Mouse (Mus musculus) Muller cell, postnatal 12 days (primary cell): Measurements from ENCODE around the gene Hist1h1e.

Experiments used
- DNase-seq: peaks from one replicate; pipeline ENCODE4 v3.0.0-alpha.2; 2015; ENCODE audit errors: inconsistent ontology term

Hist1h1e gene

DNA sequence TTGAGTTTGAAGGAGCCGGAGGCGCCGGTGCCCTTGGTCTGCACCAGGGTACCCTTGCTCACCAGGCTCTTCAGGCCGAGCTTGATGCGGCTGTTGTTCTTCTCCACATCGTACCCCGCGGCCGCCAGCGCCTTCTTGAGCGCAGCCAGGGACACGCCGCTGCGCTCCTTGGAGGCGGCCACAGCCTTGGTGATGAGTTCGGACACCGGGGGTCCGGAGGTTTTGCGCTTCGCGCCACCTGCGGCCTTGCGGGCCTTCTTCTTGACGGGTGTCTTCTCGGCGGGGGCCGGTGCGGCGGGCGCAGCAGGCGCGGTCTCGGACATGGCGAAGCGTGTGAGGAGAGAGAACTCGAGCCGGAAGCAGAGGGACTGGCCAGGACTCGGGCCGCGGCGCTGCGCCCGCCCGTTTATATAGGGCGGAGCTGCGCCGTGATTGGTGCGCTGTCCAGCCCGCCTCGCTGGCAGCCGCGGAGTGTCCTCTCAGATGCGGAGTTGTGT, at the start of gene Hist1h1e:
TSS of gene Hist1h1e (minus strand) at position 384 of the 497 bp plus-strand sequence.
- peak; percentile 93 for DNase-seq

DNA sequence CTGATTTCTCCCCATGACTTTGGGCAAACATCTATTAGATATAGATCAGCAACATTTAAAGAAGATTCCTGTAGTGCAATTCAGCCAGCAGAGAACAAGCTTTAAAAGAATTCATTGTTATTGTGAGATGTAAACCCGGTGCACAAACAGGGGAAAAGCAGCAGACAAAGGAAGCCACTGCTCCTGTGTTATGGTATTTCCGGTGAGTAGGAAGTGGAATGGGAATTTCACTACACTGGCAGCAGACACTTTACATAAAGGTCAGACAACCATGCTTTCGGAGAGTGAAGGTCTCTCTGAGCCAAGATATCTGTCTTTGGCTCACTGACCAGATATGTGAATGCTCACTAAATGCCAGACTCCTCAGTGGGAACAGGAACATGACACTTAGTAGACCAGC, 40.2 kb upstream of the Hist1h1e start:
- DNase-seq: no peak

DNA sequence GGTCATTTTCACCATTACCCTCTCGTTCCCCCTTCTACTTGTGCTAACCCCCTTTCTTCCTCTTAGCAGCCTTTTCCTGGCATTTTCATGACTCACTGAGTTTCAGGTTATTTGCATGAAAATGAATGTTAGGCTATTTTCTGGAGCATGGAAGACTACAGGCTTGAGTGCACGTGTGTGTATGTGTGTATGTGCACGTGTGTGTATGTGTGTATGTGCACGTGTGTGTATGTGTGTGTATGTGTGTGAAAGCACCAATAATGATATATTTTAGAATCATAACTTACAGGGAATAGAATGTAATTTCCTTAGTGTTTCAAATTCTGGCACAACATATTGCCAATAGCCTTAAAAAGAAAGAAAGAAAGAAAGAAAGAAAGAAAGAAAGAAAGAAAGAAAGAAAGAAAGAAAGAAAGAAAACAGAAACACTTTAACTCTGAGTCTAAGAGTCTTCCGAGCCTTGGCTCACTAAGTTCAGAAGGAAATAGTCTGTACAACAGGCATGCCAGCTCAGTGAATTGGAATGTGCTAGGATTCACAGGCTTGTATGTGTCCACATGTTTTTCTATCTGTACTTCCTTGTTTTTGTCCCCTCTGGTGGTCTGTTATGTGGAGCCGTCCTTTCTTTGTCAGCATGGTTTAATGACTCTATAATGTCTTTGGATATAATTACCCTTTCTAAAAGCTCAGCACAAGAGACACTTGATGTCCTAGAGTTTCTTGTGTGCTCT, 37.4 kb upstream of the Hist1h1e start:
- peak; percentile 63 for DNase-seq

DNA sequence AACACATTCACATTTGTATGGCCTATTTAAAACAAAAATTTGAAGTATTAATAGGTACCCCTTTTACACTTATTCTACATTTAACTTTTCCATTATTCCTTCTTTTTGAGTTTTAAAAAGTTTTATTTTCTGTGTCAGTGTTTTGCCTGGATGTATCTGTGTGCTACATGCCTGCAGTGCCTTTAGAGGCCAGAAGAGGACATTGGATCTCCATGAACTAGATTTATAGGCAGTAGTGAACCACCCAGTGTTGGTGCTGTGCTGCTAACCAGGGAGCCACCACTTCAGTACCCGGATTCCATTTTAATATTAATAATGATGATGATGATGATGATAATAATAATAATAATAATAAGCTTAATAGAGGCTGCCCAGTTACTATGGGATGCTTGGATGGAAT, 8.3 kb upstream of the Hist1h1e start:
- DNase-seq: peak; percentile 13

DNA sequence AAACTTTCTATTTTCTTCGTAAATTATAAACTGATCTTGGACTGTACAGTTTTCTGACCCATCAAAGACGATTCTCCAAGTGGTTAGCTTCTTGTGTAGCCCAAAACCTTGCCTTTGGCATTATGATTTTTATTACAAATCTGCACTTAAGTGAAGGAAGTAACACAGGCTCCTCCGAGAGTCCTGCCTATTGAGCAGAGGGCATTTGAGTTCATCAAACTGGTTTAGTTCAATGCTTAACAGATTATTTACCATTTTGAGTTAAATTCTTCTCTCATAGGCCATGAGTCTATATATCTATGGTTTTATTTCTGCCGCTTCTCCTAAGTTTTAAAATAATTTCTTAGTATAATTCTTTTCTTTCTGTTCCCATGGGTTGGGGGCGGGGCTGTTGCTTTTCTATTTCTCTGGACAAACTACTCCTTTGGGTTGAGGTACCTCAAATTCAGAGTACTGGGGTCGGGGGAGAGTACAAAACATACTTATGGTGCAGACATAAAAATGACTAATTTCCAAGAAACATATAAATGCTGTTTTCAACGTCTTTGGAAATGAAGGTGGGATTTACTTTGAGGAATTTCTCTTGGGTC, 598 bp upstream of the Hist1h1e start:
- DNase-seq: no peak

DNA sequence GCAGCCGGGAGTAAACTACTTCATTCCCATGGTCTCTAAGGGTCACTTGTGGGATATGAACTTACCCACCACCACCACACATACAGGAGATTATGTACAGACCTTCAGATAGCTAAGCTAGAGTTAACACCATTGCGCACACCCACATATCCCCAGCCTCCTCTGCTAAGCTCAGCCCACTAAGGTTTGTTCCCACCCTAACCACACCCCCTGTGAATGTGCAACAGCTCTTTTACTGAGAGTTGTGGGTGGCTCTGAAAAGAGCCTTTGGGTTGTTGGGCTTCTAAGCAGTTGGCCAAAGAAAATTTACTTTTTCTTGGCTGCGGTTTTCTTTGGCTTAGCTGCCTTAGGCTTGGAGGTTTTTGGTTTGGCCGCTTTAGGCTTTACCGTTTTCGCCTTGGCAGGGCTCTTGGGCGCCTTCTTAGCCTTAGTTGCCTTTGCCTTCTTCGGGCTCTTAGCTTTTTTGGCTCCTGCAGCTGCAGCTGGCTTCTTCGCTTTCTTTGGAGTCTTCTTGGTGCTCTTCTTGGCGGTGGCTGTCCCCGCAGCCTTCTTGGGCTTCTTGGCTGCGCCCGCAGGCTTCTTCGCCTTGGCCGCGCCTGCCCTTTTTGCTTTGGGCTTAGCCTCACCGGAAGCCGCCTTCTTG, 705 bp downstream of the Hist1h1e start:
- DNase-seq: peak; percentile 90

DNA sequence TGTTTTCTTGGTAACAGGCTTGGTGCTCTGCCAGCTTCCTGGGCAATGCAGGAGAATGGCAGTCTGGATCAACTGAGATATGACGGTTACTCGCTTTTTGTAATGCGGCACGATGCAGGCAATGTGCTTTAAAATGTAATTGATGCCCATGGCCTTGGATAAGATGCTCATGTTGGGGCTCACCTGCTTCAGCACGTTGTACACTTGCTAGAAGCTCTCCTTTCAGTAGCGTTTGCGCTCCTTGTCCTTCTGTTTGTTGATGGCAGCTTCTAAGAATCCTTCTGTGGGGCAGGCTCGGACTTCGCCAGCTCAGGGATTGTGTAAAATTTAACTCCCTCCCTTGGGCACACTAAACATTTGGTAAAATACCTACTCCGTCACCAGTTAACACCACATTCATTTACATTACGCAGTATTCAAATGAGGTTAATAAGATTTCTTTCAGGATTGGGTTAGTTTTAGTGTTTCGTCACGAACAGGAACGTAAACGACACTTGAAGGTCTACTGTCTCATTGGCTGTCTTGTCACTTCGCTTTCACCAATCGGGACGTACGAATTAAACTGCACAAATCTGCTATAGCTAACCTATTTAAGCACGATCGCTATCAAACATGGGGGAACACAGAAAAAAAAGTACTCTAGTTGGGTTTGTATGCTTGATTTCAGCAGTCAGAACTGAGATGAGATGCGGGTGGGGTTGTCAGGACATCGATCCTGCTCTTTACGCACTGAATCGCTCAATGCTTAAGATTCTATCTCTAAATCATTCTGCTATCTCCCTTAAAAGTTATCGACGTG, 1.4 kb downstream of the Hist1h1e start, which contains the start of gene Hist1h2be:
TSS of gene Hist1h2be (minus strand) at position 392 of the 799 bp plus-strand sequence.
- peak; percentile 87 for DNase-seq

DNA sequence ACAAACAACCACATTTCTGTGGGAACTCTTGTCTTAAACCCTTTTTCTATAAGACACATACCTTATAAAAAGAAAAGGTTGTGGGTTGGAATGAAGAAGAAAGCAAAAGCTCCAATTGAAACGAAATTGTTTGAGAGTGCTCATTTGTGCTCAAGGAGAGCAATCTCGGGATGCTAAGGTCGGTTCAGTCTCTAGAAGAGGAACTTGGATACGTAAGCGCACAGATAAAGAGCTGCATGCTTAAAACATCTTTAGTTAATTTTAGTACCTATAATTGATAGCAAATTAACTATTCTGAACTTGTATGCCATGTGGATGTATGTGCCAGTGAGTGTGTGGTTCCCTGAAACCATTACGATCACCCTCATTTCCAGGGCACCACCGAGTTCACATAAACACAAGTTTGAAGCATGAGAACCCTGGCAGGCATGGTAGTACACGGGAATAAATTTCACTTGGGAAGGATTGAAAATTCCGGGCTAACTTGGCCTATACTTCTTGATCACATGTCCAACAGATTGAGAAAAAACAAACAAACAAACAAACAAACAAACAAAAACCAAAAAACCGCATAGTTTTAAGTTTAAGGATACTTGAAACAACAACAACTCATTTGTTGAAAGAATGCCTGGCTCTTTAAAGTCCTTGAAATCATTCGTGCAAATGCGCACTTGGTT, 2.2 kb downstream of the Hist1h1e start:
- DNase-seq: no peak

DNA sequence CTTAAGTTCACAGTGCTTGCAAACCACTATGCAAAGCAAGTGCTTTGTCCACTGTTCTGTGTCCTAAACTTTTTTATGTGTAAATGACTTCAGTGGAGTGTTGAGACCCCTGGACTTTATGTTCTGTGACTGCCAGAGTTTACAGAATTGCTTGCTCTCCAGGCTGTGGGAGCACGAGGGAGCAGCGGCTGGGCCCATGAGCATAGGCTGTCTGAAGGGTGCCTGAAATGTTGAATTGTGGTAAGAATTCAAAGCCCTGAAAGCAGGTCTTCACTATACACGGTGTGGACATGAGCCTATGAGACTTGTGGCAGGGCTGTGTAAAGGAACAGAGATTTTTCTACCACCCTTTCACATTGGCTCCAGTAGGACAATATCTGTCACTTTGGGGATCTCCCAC, 10.7 kb downstream of the Hist1h1e start:
- DNase-seq: no peak

DNA sequence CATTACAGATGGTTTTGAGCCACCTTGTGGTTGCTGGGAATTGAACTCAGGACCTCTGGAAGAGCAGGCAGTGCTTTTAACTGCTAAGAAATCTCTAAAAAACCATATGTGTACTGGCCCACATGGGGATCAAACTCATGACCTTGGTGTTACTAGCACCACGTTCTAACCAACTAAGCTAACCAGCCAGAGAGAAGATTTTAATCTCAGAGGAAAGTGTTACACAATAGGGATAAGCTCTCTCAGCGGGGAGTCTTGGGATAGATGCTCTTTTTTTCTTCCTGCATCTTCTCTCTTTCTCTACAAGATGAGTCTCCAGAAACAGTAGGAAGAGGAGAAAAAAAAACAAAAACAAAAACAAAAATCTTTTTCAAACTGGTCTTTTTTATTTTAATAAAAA, 12.0 kb downstream of the Hist1h1e start:
- no peak for DNase-seq

DNA sequence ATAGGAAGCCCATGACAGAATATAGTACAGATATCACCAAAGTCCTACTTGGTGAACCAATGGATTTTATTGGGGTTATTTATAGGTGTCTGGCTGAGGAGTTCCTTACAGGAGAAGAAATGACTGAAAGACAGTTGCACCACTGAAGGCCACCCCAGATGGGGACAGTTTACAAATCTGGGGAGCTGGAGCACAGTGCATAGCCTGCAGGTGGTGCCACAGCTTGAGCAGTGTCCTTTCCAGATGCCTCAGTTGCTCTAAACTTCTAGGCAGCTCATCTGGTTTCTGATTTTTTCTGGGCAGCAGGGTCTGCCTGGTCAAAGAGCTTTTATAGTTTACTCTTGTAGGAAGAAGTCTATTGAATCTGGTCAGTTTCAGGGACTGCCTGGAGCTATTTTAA, 12.5 kb downstream of the Hist1h1e start:
- DNase-seq: no peak

DNA sequence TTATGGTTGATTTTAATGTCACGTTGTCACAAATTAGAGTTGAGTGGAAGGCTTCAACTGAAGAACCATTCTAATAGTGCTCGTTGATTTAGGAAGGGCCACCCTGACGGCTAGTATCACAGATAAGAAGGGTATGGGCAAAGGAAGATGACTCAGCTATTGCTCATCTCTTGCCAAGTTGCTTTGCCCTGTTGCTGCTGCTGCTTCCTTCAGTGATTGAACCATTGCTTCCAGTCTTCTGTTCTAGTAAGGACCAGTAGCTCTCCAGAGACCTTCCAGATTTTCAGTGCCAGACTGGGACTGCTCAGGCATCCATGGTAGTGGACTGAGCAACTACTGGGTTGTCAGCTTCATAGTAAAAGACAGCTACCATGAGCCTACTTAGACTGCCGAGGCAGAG, 13.1 kb downstream of the Hist1h1e start:
- no peak for DNase-seq

DNA sequence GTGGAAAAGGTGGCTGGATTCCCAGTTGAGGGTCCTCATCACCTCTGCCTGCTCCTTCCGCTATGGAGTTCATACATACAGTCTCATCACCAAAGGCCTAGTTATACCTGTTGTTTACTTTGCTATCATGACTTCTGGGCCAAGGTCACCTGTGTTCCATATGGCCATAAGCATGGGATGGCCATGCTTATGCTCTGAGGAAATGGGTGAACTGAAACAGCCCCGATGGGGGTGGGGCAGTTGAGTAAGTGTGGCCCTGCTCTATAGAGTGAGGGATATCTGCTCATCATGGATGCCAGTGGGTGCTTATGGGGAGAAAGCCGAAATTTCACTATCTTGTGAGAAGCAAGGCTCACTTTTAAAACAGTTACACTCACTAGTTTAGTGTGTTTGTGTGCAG, 17.3 kb downstream of the Hist1h1e start:
- no peak for DNase-seq

DNA sequence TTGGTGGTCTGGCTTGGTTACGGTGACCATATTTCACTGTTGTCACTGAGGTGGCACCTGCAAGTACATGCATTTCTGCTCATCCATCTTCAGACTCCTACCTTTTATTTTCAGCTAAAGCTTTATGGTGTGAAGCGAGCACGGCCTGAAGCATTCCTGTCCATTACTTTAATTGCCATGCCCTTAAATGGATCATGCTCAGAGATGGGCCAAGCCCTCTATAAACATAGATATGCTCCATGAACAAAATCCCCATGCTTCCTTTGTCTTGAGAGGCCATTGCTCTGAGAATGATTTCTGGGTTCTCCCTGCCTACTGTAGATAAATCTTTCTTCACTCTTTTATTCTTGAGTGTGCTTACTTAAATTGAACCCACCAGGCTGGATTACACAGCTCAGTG, 17.9 kb downstream of the Hist1h1e start:
- no peak for DNase-seq

DNA sequence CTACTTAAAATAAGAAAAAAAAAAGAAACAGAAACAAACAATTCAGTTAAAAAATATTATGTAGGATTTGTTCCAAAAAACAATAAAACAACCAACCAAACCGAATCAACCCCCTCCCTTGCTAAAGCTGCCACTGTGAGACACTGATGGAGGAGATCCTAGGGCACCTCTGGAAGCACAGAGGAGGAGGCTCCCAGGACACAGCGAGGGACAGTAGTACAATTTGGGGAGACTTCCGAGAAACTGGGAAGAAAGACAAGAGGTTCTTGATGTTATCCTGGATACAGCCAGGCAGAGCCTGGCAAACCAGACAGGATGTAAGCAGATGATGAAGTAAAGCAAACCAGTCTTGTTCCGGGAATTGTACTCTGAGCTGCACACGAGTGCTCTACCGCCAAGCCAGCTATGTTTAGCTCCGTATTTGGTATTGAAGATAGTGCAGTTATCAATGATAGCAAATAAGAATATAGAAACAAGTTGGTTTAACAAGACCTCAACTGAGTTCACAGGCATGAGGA, 19.1 kb downstream of the Hist1h1e start:
- no peak for DNase-seq

DNA sequence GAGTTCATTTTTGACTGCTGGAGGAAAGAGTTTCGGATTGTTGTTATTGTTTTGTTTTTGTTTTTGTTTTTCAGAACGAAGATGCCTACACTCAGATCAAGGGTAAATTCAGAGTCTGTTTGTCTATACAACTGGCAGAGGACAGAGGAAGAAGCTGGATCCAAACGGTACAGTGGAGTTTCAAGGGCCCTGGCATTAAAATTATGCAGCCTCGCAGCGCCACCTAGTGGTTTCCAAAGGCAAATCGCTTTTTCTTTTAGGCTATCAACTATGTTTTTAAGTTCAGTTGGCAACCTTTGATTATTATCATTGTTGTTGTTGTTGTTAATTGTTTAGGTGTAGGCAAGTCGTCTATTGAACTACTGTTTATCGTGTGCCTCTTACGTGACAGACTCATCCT, 24.4 kb downstream of the Hist1h1e start:
- DNase-seq: peak; percentile 46

DNA sequence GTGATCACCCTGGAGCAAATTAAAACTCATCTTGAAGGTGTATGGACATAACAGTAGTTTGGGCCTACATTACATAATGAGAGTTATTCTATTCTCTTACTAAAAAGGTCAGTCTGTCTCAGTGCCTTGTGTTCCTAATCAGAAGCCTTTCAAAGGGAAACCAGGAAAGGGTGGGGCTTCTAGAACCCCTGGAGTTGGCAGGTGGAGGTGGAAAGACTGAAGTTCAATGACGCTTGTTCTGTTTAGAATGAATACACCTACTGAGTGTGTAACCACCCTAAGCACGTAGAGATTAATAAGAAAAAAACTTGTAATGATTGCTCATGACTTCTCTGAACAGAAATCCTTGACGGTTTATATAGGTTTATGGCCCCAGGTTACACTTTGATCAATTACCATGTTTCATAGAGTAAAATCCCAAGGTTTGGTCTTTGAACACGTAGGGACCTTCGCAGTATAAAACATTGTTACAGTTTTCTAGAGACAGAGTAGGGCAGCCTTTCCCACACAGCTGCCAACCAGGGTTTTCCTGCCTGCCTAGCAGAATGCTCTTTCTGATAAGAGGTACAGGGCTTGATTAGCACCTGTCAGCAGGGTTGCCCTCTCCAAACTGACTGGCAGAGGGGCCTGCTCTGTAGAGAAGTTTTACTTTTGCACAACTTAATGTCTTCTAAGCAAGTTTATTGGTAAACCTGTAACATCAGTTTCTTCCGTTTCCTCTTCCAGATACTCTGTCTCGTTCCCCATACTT, 26.6 kb downstream of the Hist1h1e start:
- no peak for DNase-seq

DNA sequence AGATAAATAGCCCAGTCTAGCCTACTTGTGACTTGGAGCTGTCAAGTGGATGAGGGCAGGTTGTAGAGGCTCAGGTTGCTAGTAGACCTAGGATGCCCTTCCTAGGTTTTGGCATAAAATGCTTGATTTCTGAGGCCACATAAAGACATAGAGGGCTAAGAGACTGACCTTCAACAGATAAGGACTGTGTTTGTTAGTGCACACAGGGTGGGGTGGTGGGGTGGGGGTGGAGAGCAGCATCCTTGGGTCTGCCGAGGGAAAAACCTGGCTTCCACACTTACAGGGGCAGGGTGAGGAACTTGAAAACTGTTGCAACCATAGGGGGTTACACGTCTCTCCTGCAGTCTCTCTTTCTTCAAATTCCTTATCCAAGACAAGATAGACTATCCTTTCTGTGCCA, 27.2 kb downstream of the Hist1h1e start:
- no peak for DNase-seq

DNA sequence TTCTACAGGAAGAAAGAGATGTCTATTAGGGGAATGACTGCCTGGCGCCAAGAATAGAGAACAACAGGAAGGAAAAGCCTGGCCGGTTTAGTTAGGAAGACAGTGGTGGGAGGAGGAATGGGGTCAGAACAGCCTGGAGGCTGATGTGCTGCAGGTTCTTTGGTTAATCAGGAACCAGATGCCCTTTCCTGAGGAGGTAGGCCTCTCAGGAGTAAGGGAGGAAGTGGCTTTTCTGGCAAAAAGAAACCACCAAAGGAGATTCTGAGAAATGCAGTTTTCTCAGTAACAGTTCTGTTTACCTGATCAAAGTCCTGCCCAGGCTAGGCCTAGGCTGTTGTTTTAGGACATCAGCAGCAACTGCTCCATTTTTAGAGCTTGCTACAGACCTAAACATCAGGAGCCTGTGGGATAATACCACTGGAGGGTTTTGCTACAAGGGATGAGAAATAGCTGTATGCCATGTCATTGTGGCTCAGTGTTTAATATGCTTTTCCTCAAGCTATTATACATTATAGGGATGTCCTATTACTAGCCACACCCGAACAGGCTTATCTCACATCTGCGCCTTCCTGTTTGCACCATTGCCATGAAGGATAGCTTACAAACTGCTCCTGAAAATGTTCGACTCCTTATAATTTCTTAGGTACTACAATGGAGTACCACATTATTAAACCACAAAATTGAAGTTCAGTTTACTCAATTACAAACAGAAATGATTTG, 29.1 kb downstream of the Hist1h1e start:
- no peak for DNase-seq

DNA sequence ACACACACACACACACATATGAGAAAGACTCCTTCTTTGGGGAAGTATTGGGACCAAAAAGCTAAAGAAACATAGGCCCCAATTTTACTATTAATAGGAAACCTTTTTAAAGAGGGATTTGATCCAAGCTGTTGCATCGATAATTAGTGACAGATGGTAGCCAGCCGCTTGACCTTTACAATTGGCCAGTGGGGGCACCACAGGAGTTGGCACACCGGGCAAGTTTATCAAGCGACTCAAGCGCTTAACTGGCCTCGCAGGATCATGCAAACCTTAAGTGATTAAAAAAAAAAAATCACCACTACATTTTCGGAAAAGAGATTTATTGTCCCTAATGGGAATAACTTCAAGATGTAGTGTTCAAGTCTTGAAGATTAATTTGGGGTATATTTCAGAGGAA, 29.7 kb downstream of the Hist1h1e start:
- DNase-seq: no peak
